Mouse (Mus musculus): ENCODE data around the gene Podn.

- TF ChIP-seq CTCF (IDR thresholded peaks at IDR 0.05; ENCODE audit: control insufficient read depth, insufficient read depth, insufficient read length) (no peak), USF1 (IDR thresholded peaks at IDR 0.05; ENCODE audit: low read depth) (no peak), MAX (IDR thresholded peaks at IDR 0.05) (no peak), FOSL1 (IDR thresholded peaks at IDR 0.05; ENCODE audit: insufficient read depth, low read length, poor library complexity, severe bottlenecking) (no peak), CEBPB (IDR thresholded peaks at IDR 0.05; ENCODE audit: low read depth) (no peak)
Measured at GRCm38 (mm10) chr4:107988931-107989330, 107.3 kb downstream of the Podn start.
